Mouse (Mus musculus): ENCODE data around the gene Fgf12. TPM values are rescaled to one million over a fixed set of nuclear protein-coding genes. Genes with fewer than 3 reads are reported as not detected.

Gene Fgf12
- total RNA-seq, 2 experiments from 2014 or later: 0.07 to 0.11 TPM

- ATAC-seq (ENCODE audit: poor library complexity, severe bottlenecking): no peak
Observed at GRCm38 (mm10) chr16:28350624-28351023, 402.2 kb downstream of the Fgf12 start.

DNA sequence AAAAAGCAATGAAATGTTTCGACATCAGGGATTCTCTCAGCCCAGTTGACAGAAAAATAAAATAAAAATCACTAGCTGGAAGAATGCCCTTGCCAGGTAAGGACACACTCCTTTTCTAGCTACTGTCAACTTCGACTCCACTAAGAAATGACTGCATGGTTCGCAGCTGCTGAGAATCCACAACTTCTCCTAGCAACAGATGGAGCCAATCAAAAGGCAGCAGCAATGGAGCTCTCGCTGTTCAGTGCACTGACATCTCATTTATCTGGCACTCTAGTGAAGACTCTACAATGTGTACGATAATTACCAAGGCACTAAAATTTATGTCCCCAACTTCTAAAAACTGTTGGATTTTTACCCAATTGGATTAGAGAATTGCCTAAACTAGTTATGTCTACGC lies 407.5 kb downstream of the Fgf12 start:
- no peak for ATAC-seq (ENCODE audit: poor library complexity, severe bottlenecking)

GRCm38 (mm10) chr16:28337930-28338329 lies 414.9 kb downstream of the Fgf12 start:
- no peak for ATAC-seq (ENCODE audit: poor library complexity, severe bottlenecking)

- no peak for ATAC-seq (ENCODE audit: poor library complexity, severe bottlenecking)
Observed at GRCm38 (mm10) chr16:28336700-28337099, 416.2 kb downstream of the Fgf12 start.

DNA sequence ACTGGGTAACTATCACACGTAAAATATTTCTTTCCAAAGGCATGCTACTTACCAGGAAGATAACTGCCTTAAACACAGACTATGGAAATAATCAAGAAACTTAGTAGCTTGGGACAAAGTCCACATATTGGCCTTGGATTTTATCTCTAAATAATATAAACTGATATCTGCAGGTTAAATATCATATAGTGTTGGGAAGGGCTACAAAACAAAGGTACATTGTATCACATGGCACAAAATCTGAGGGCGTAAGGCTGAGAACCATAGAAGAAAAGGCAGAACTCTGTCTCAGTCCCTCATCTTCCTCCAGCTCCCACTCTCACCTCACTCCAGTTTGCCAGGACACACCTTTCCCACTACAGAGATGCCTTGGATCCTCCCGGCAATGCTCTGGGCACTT lies 417.8 kb downstream of the Fgf12 start:
- no peak for ATAC-seq (ENCODE audit: poor library complexity, severe bottlenecking)

DNA sequence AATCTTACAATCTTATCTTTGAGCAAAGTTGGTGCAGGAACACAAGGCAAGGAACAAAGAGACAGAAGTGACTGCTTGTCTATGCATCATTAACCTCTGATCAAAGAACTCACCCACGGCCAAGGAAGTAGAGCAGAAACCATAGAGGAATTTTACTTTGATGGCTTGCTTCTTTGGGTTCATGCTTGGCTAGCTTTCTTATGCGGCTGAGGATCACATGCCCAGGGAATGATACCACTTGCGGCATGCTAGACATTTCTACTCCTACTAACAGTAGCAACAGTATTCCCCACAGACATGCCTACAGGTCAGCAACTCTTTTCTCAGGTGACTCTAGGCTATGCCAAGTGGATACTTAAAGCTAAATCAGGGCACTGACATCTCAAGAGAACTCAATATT lies 429.3 kb downstream of the Fgf12 start:
- no peak for ATAC-seq (ENCODE audit: poor library complexity, severe bottlenecking)

DNA sequence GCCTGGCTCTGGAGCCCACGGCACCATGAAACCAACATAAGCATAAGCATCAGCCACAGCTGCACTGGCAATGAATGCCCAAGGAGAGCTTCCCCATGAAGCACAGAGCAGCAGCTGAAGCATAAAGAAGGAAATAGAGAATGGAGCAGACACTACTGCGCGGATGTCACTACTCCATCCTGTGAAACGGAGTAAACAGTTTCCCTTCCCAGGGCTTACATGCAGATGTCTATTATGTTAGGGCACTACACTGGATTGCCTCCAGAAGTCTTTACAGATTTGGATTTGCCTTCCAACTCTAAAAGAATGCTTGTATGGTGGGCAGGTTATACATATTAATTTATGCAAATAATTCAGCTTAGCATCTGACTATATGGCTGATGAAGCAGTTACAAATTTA lies 441.2 kb downstream of the Fgf12 start:
- no peak for ATAC-seq (ENCODE audit: poor library complexity, severe bottlenecking)

DNA sequence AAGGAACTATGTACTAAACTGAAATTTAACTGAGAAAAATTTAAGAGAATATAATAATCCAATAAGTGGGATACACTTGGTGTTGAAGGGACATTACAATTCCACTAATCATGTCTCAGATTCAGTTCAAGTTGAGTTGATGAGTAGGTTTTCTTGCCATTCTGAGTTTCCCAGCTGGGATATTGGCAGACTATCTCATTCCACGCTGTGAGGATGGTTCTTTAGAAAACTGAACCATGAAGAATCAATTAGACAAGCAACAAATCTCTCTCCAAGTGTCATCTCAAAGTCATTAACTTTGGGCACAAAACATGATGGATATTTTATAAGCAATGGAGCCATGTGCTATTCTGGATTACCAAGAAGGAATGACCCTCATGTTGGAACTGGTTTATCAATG lies 449.0 kb downstream of the Fgf12 start:
- ATAC-seq (ENCODE audit: poor library complexity, severe bottlenecking): no peak

DNA sequence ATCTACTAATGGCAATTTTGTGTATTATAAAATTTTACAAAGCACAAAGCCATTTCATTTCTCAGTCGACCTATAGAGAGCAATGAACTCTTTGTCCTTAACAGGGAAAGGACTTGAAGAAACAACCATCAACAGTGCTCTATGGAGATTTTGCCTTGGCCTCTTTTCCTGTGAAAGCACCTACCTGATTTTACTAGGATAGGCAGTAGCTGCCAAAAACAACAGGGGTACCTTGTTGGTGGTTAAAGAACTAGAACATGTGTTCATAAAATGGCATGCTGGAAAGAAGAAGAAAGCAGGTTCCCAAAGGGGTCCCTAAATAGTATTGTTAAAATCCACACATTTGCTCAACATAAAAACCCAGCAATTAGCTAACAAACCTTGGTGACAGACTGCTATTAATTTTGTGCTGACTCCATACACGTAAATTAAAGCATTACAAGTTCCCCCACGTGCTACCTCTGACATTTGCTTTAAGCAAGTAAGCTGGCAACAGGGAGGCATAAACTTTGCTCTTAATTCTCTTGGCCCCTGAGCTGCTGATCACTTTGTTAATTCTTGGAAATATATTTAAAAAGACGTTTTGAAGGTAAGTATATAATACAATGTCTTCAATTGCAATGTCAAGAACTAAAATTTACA lies 463.1 kb downstream of the Fgf12 start:
- ATAC-seq (ENCODE audit: poor library complexity, severe bottlenecking): no peak

- no peak for ATAC-seq (ENCODE audit: poor library complexity, severe bottlenecking)
Observed at GRCm38 (mm10) chr16:28257904-28258303, 495.0 kb downstream of the Fgf12 start.

- ATAC-seq (ENCODE audit: poor library complexity, severe bottlenecking): no peak
Observed at GRCm38 (mm10) chr16:28254303-28254702, 498.6 kb downstream of the Fgf12 start.

GRCm38 (mm10) chr16:28251930-28252329 lies 500.9 kb downstream of the Fgf12 start:
- ATAC-seq (ENCODE audit: poor library complexity, severe bottlenecking): no peak

- no peak for ATAC-seq (ENCODE audit: poor library complexity, severe bottlenecking)
Observed at GRCm38 (mm10) chr16:28242867-28243649, 509.8 kb downstream of the Fgf12 start.

- no peak for ATAC-seq (ENCODE audit: poor library complexity, severe bottlenecking)
Observed at GRCm38 (mm10) chr16:28239382-28239781, 513.5 kb downstream of the Fgf12 start.

- ATAC-seq (ENCODE audit: poor library complexity, severe bottlenecking): no peak
Observed at GRCm38 (mm10) chr16:28238019-28238868, 514.6 kb downstream of the Fgf12 start.

- ATAC-seq (ENCODE audit: poor library complexity, severe bottlenecking): no peak
Observed at GRCm38 (mm10) chr16:28215930-28216329, 536.9 kb downstream of the Fgf12 start.

- no peak for ATAC-seq (ENCODE audit: poor library complexity, severe bottlenecking)
Observed at GRCm38 (mm10) chr16:28212411-28212810, 540.5 kb downstream of the Fgf12 start.

GRCm38 (mm10) chr16:28156443-28156842 lies 596.4 kb downstream of the Fgf12 start:
- ATAC-seq (ENCODE audit: poor library complexity, severe bottlenecking): no peak

DNA sequence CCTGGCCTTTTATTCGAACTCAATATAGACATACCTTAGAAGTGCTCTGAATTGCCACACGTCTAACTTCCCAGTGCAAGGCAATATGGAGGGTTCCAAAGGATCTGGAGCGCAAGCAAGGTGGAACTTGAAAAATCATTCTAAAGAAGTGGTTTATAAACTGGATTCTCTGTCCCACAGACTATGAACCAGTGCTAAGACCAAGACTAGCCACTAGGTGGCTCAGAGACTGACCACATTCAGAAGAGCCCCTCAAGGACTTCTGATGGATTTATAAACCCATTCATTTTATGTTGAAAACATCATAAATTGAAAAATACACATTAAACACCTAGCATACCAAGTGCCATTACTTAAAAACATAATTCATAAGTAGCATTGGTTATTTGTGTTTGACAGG lies 611.9 kb downstream of the Fgf12 start:
- no peak for ATAC-seq (ENCODE audit: poor library complexity, severe bottlenecking)

GRCm38 (mm10) chr16:28127006-28127405 lies 625.9 kb downstream of the Fgf12 start:
- ATAC-seq (ENCODE audit: poor library complexity, severe bottlenecking): no peak
